ENCODE assay signal across 11 mouse cellular contexts in genomic region chr10:68442713-68443112, GRCm38 (mm10).
A peak's percentile ranks its signal among the peaks of the same experiment; 100 is the strongest.
DNase-seq lines count a peak whose midpoint lies in the region; ATAC-seq and TF ChIP-seq lines count a peak whose summit lies in the region.
"Had no signal": no experiment of that assay in that cellular context is flagged by ENCODE, and none has a peak within 500 bp of the region (broad histone marks: within the 10 kb centered on the region; RNA-seq: fewer than 3 reads in every experiment).

No protein-coding gene starts in this region.

- H3K4me1 ChIP-seq in heart, embryonic 10.5 days = peaks cover 22% of the 10 kb centered on the region
- H3K4me1 ChIP-seq in lung, postnatal 0 days (ENCODE audit: insufficient read depth, low read depth, low read length) = peaks cover 9% of the 10 kb centered on the region; the same call in 1 of the 2 replicates
- H3K4me1 ChIP-seq in embryonic facial prominence, embryonic 15.5 days = peaks cover 31% of the 10 kb centered on the region
- H3K4me1 ChIP-seq in cerebellum, adult 2 months (ENCODE audit: control insufficient read depth, insufficient read depth, low read length) = no peaks in the 10 kb centered on the region

- no peak for ATAC-seq in lung, postnatal 0 days
- ATAC-seq in embryonic facial prominence, embryonic 15.5 days (ENCODE audit: insufficient number of reproducible peaks, low FRiP score, low TSS enrichment, low read depth) = no peak
- ATAC-seq in neutrophil, adult 5-6 weeks (ENCODE audit: extremely low read depth, insufficient number of reproducible peaks, low FRiP score, poor library complexity, severe bottlenecking) = peak; percentile 51; the same call in 1 of the 2 replicates
- no peak for ATAC-seq in activated CD4-positive, CD25-positive, alpha-beta regulatory T cell, adult 4 months

- TF ChIP-seq CTCF in lung, postnatal 0 days (IDR thresholded peaks at IDR 0.05) = peak; percentile 4; the same call in 1 of the 2 replicates
- no peak for TF ChIP-seq CTCF in cerebellum, adult 2 months (IDR thresholded peaks at IDR 0.05; ENCODE audit: borderline replicate concordance, insufficient read depth, low read depth, low read length)

- WGBS in heart, embryonic 10.5 days = 22% methylated on average over 3 of the region's 3 CpGs
- 17% methylated on average over 3 of the region's 3 CpGs for WGBS in lung, postnatal 0 days
- WGBS in embryonic facial prominence, embryonic 15.5 days = 10% methylated on average over 3 of the region's 3 CpGs
- 31% methylated on average over 3 of the region's 3 CpGs for WGBS in cerebellum, adult 2 months

- no peak for TF ChIP-seq EP300 in lung, postnatal 0 days (IDR thresholded peaks at IDR 0.05)

- no peak for TF ChIP-seq POLR2A in cerebellum, adult 2 months (IDR thresholded peaks at IDR 0.05; ENCODE audit: borderline replicate concordance, insufficient read depth, low read length)

- H3K36me3 ChIP-seq in heart, embryonic 10.5 days = no peaks in the 10 kb centered on the region
- H3K36me3 ChIP-seq in lung, postnatal 0 days (ENCODE audit: insufficient read depth, low read length) = no peaks in the 10 kb centered on the region
- H3K36me3 ChIP-seq in embryonic facial prominence, embryonic 15.5 days = no peaks in the 10 kb centered on the region
- H3K36me3 ChIP-seq: G1E had no signal

- H3K9ac ChIP-seq in lung, postnatal 0 days (replicated peaks; ENCODE audit: low read depth) = no peak overlapping the region
- H3K9ac ChIP-seq in embryonic facial prominence, embryonic 15.5 days = no peak overlapping the region

- H3K27ac ChIP-seq in heart, embryonic 10.5 days = peak overlapping the region; percentile 47; the same call in 1 of the 2 replicates
- no peak overlapping the region for H3K27ac ChIP-seq in lung, postnatal 0 days (ENCODE audit: low read length)
- peak overlapping the region; percentile 82 for H3K27ac ChIP-seq in embryonic facial prominence, embryonic 15.5 days (replicated peaks)
- H3K27ac ChIP-seq in cerebellum, adult 2 months (ENCODE audit: insufficient read depth, low read length) = no peak overlapping the region

- intact Hi-C loops in heart, postnatal 25 days (cut with DNase I) = loop anchor here (10.0 kb wide), 1 partner anchor 88 kb away; no protein-coding TSS in a partner anchor

- no peaks in the 10 kb centered on the region for H3K27me3 ChIP-seq in heart, embryonic 10.5 days (ENCODE audit: insufficient read depth, poor library complexity, severe bottlenecking)
- H3K27me3 ChIP-seq in lung, postnatal 0 days (replicated peaks; ENCODE audit: insufficient read depth, low read length) = no peaks in the 10 kb centered on the region
- no peaks in the 10 kb centered on the region for H3K27me3 ChIP-seq in embryonic facial prominence, embryonic 15.5 days
- no peaks in the 10 kb centered on the region for H3K27me3 ChIP-seq in cerebellum, adult 2 months (ENCODE audit: control insufficient read depth, insufficient read depth, low read length)

- H3K4me2 ChIP-seq in lung, postnatal 0 days (replicated peaks; ENCODE audit: low read depth, low read length) = no peak overlapping the region
- H3K4me2 ChIP-seq in embryonic facial prominence, embryonic 15.5 days (replicated peaks) = peak overlapping the region; percentile 15; the same call in 1 of the 2 replicates

- no peak for DNase-seq in heart, embryonic 10.5 days (ENCODE audit: low spot score)
- no peak for DNase-seq in heart, postnatal 25 days (ENCODE audit: low spot score)
- peak; percentile 23 for DNase-seq in lung, postnatal 0 days (ENCODE audit: low spot score)
- DNase-seq in lung, postnatal 25 days (ENCODE audit: low spot score) = no peak
- DNase-seq in cerebellum, adult 2 months = no peak
- DNase-seq: adrenal gland, adult 2 months; cerebellum, adult 9-10 months had no signal

- no peak overlapping the region for H3K4me3 ChIP-seq in heart, embryonic 10.5 days
- H3K4me3 ChIP-seq in lung, postnatal 0 days (ENCODE audit: low read depth, low read length) = no peak overlapping the region
- H3K4me3 ChIP-seq in embryonic facial prominence, embryonic 15.5 days (replicated peaks) = no peak overlapping the region
- no peak overlapping the region for H3K4me3 ChIP-seq in cerebellum, adult 2 months (replicated peaks; ENCODE audit: insufficient read depth, low read depth, low read length)

- H3K9me3 ChIP-seq in heart, embryonic 10.5 days = no peaks in the 10 kb centered on the region
- no peaks in the 10 kb centered on the region for H3K9me3 ChIP-seq in lung, postnatal 0 days (ENCODE audit: low read length)
- no peaks in the 10 kb centered on the region for H3K9me3 ChIP-seq in embryonic facial prominence, embryonic 15.5 days (replicated peaks)

Comparison
In these comparisons a context has a peak if more than half of its experiments do, and no peak if none do; other contexts are left out.
1. H3K27ac ChIP-seq: peak in heart, embryonic 10.5 days (single experiment) and embryonic facial prominence, embryonic 15.5 days (single experiment); none in lung, postnatal 0 days (single experiment) and cerebellum, adult 2 months (single experiment).